Mouse (Mus musculus) adrenal gland, adult 2 months (tissue): ENCODE results near the gene Olfr853. TPM values are rescaled to one million over a fixed set of nuclear protein-coding genes. Genes with fewer than 3 reads are reported as not detected.

Experiments
- DNase-seq: peaks from one replicate; pipeline ENCODE4 v3.0.0; 2021
- long read RNA-seq: library from polyadenylated mRNA; stranded (forward); transcript quantifications from one replicate; pipeline ENCODE4 v2.0.0, GENCODE M21; 2021
- polyA plus RNA-seq: library from polyadenylated mRNA; depleted of rRNA; stranded (reverse); fragments of >200 nt; gene quantifications from 2 replicates; pipeline ENCODE4 v1.2.3, GENCODE M21; 2012; rRNA removed
- total RNA-seq, 2 experiments: library from RNA; stranded (reverse); gene quantifications; 2 replicates each; pipeline ENCODE4 v1.2.3; 2021

Olfr853 gene
- not detected for total RNA-seq
- polyA plus RNA-seq = not detected in 2 replicates
- long read RNA-seq = 0 reads

GRCm38 (mm10) chr9:19540976-19541375 lies at the start of gene Olfr853:
Olfr853 (minus strand) TSS chr9:19541076.
- no peak for DNase-seq

GRCm38 (mm10) chr9:19582317-19582716 lies 41.4 kb upstream of the Olfr853 start, which contains the start of gene Olfr855:
Olfr855 (plus strand) TSS chr9:19582617.
- no peak for DNase-seq

GRCm38 (mm10) chr9:19567282-19567681 lies 26.4 kb upstream of the Olfr853 start, which contains the start of gene Olfr854:
Olfr854 (minus strand) TSS chr9:19567382.
- DNase-seq = no peak

GRCm38 (mm10) chr9:19492995-19493394 lies 47.9 kb downstream of the Olfr853 start, which contains the start of gene Olfr851:
Olfr851 (plus strand) TSS chr9:19493295.
- DNase-seq = no peak

Other genes starting within 250 kb of the Olfr853 start
- not detected for gene Olfr844, start 224.7 kb downstream of the Olfr853 start, total RNA-seq
- gene Olfr844, start 224.7 kb downstream of the Olfr853 start, polyA plus RNA-seq = not detected in 2 replicates
- not detected for gene Olfr845, start 204.6 kb downstream of the Olfr853 start, total RNA-seq
- not detected in 2 replicates for gene Olfr845, start 204.6 kb downstream of the Olfr853 start, polyA plus RNA-seq
- gene Olfr846, start 177.1 kb downstream of the Olfr853 start, total RNA-seq = not detected
- gene Olfr846, start 177.1 kb downstream of the Olfr853 start, polyA plus RNA-seq = not detected in 2 replicates
- gene Olfr847, start 162.4 kb downstream of the Olfr853 start, total RNA-seq = not detected
- not detected in 2 replicates for gene Olfr847, start 162.4 kb downstream of the Olfr853 start, polyA plus RNA-seq
- not detected for gene Olfr849, start 100.8 kb downstream of the Olfr853 start, total RNA-seq
- gene Olfr849, start 100.8 kb downstream of the Olfr853 start, polyA plus RNA-seq = not detected in 2 replicates
- not detected for gene Olfr850, start 62.8 kb downstream of the Olfr853 start, total RNA-seq
- gene Olfr850, start 62.8 kb downstream of the Olfr853 start, polyA plus RNA-seq = not detected in 2 replicates
- gene Olfr851, start 47.8 kb downstream of the Olfr853 start, total RNA-seq = not detected
- gene Olfr851, start 47.8 kb downstream of the Olfr853 start, polyA plus RNA-seq = not detected in 2 replicates
- gene Olfr854, start 26.3 kb upstream of the Olfr853 start, total RNA-seq = not detected
- gene Olfr854, start 26.3 kb upstream of the Olfr853 start, polyA plus RNA-seq = not detected in 2 replicates
- not detected for gene Olfr855, start 41.5 kb upstream of the Olfr853 start, total RNA-seq
- not detected in 2 replicates for gene Olfr855, start 41.5 kb upstream of the Olfr853 start, polyA plus RNA-seq
- 10 to 100 TPM; 18.2 to 25.2 TPM for gene Zfp317, start 81.0 kb upstream of the Olfr853 start, total RNA-seq
- gene Zfp317, start 81.0 kb upstream of the Olfr853 start, polyA plus RNA-seq = 2.0 and 2.3 TPM in 2 replicates
- gene Olfr857, start 168.4 kb upstream of the Olfr853 start, total RNA-seq = not detected
- not detected in 2 replicates for gene Olfr857, start 168.4 kb upstream of the Olfr853 start, polyA plus RNA-seq
- gene Olfr58, start 239.2 kb upstream of the Olfr853 start, total RNA-seq = not detected
- not detected in 2 replicates for gene Olfr58, start 239.2 kb upstream of the Olfr853 start, polyA plus RNA-seq